Mouse (Mus musculus) forebrain, embryonic 14.5 days (tissue): ENCODE data around the gene Tepsin. TPM values are rescaled to one million over a fixed set of nuclear protein-coding genes. Genes with fewer than 3 reads are reported as not detected.
A peak's percentile ranks its signal among the peaks of the same experiment; 100 is the strongest.

Experiments used
- ATAC-seq: fragments of 200-750 bp; cut with Nextera tagmentation; 2 replicates; pipeline ENCODE4 v1.8.0; 2017; ENCODE audit warnings: mild to moderate bottlenecking, moderate library complexity
- DNase-seq: peaks from one replicate; pipeline ENCODE4 v3.0.0-alpha.2; 2015; ENCODE audit warnings: low spot score
- H3K27ac ChIP-seq: fragments of 300-500 bp; sonication (generic); 2 replicates; pipeline ENCODE4 v1.5.1; 2014; ENCODE audit warnings: low read depth, mild to moderate bottlenecking, control low read depth, low read length, moderate library complexity
- H3K27me3 ChIP-seq: fragments of 300-500 bp; sonication (generic); replicated peaks from 2 replicates; pipeline ENCODE4 v1.6.1; 2014; ENCODE audit warnings: low read length, control low read depth, mixed read lengths; ENCODE audit not compliant: control insufficient read depth, insufficient read depth
- H3K36me3 ChIP-seq: fragments of 300-500 bp; sonication (generic); 2 replicates; pipeline ENCODE4 v1.6.1; 2014; ENCODE audit warnings: low read length, control low read depth; ENCODE audit not compliant: control insufficient read depth, insufficient read depth
- H3K4me1 ChIP-seq: fragments of 300-500 bp; sonication (generic); 2 replicates; pipeline ENCODE4 v1.6.1; 2014; ENCODE audit warnings: antibody characterized with exemption, low read length, control low read depth; ENCODE audit not compliant: control insufficient read depth, insufficient read depth
- H3K4me2 ChIP-seq: fragments of 300-500 bp; sonication (generic); 2 replicates; pipeline ENCODE4 v1.6.1; 2014; ENCODE audit warnings: mild to moderate bottlenecking, control low read depth, low read length
- H3K4me3 ChIP-seq: fragments of 300-500 bp; sonication (generic); 2 replicates; pipeline ENCODE4 v1.5.1; 2014; ENCODE audit warnings: low read depth, low read length, control low read depth
- H3K9ac ChIP-seq: fragments of 300-500 bp; sonication (generic); 2 replicates; pipeline ENCODE4 v1.6.1; 2014; ENCODE audit warnings: mild to moderate bottlenecking, low read length, control low read depth, moderate library complexity
- H3K9me3 ChIP-seq: fragments of 300-500 bp; sonication (generic); replicated peaks from 2 replicates; pipeline ENCODE4 v1.6.1; 2016; ENCODE audit warnings: low read length, control low read depth, mixed read lengths; ENCODE audit not compliant: control insufficient read depth
- WGBS: fragments of 180-500 bp; shearing (Covaris S2); extraction: QIAGEN DNeasy Blood & Tissue Kit; methylation state at CpG from one replicate; pipeline ENCODE4 v1.1.7; 2014; 5-methylcytosine and 5-hydroxymethylcytosine counted together
- polyA plus RNA-seq: library from polyadenylated mRNA; unstranded; fragments of >200 nt; fragmentation: Nextera tagmentation; extraction: Ambion mirVana; gene quantifications from 2 replicates; pipeline ENCODE4 v1.2.1, GENCODE M21; 2014

The Tepsin gene
- polyA plus RNA-seq, 1 experiment from 2014 or later, result 12.4 TPM

DNA sequence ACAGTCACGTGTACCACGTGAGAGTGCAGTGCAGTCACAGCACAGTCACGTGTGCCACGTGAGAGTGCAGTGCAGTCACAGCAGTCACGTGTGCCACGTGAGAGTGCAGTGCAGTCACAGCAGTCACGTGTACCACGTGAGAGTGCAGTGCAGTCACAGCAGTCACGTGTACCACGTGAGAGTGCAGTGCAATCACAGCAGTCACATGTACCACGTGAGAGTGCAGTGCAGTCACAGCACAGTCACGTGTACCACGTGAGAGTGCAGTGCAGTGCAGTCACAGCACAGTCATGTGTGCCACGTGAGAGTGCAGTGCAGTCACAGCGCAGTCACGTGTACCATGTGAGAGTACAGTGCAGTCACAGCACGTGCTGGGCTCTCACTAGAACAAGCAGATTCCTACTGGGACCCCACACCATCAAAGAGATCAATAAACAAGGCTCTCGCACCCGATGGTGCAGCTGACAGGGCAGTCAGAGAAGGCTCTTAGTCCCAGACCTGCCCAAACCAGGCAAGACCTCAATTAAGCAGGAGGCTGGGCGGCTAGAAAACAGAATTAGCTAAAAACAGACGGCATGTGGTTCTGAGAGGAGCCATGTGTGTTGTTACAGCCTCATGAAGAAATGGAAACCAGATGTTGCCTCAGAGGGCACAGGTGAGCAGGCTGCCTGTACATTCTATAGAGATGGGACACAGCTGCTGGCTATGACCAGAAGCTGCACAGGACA, 16.1 kb upstream of the Tepsin start:
- 95% methylated on average over 21 of the region's 21 CpGs for WGBS
- H3K4me1 ChIP-seq, result no peaks in the 10 kb centered on the region
- no peak overlapping the region for H3K4me2 ChIP-seq
- no peak overlapping the region for H3K9ac ChIP-seq
- DNase-seq (no peak), ATAC-seq (no peak)
- no peak overlapping the region for H3K4me3 ChIP-seq
- H3K27me3 ChIP-seq, result no peaks in the 10 kb centered on the region
- no peaks in the 10 kb centered on the region for H3K9me3 ChIP-seq
- H3K27ac ChIP-seq, result no peak overlapping the region
- peaks cover 45% of the 10 kb centered on the region for H3K36me3 ChIP-seq

DNA sequence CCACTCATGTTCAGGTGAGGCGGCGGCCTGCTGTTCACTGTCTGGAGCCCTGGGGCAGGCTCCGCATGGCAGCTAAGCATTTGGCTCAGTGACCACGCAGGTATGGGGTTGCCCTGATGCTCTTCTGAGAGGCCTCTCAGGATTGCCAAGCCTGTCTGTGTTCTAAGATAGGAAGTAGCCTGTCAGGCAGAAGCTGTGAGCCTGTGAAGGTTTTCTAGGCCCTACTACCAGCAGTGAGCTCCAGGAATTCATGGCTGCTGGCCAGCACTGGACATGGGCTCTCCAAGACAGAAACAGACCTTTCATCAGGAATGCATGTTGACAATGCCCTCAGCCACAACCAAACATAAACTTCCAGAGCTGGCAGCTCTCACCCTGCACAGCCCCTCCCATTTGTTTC, 13.6 kb upstream of the Tepsin start:
- DNase-seq (no peak), ATAC-seq (no peak)
- WGBS, result 95% methylated on average over 4 of the region's 4 CpGs
- Histone ChIP-seq H3K27me3 (no peaks in the 10 kb centered on the region), H3K36me3 (peaks cover 43% of the 10 kb centered on the region; the same call in 1 of the 2 replicates), H3K4me2 (no peak overlapping the region), H3K9ac (no peak overlapping the region; the same call in 1 of the 2 replicates), H3K9me3 (no peaks in the 10 kb centered on the region), H3K27ac (no peak overlapping the region), H3K4me3 (no peak overlapping the region), H3K4me1 (no peaks in the 10 kb centered on the region)

DNA sequence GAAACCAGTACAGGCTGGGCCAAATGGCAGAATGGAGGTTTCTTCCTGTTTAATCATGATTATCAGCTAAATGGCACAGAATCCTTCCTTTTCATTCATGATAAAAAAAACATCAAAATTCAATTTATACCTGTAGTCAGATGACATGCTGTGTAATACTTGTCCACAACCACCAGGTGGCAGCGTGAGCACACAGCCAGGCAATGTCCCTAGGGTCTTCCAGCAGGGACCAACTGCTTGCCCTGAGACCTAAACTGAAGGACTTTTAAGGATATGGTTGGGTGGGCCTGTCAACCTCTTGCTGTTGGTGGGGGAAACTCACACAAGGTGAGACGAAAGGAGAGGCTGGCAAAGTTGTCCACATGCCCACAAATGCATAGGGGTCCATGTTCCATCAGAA, 12.5 kb upstream of the Tepsin start:
- H3K9ac ChIP-seq, result 0 out of 2 replicates have a peak overlapping the region, but pooled peaks have one; percentile 2
- no peak overlapping the region for H3K27ac ChIP-seq
- no peaks in the 10 kb centered on the region for H3K27me3 ChIP-seq
- no peaks in the 10 kb centered on the region for H3K4me1 ChIP-seq
- peak; percentile 85 for DNase-seq
- ATAC-seq, result peak; percentile 48
- no peak overlapping the region for H3K4me2 ChIP-seq
- H3K4me3 ChIP-seq, result no peak overlapping the region
- no peaks in the 10 kb centered on the region for H3K9me3 ChIP-seq
- peaks cover 46% of the 10 kb centered on the region for H3K36me3 ChIP-seq
- WGBS, result 5% methylated on average over 2 of the region's 2 CpGs

DNA sequence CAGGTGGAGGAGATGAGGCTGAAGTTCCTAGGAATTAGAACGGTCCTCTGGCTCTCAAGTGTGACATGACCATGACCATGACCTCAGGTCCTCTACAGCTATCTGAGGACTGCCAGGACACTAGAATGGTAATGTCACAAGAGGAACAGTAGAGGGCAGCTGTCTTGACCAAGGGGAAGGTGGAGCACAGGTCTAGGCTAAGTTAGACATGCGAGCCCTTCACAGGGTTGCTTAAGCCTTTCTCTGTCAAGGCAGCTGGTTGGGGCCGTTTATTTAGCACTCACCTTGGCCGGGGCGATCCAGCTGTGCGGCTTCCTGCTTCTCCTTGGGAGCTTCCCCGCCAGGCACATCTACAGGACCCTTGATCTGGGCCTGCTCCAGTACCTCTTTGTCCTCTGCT, 12.0 kb upstream of the Tepsin start:
- no peak overlapping the region for H3K27ac ChIP-seq
- 74% methylated on average over 7 of the region's 7 CpGs for WGBS
- peaks cover 50% of the 10 kb centered on the region for H3K36me3 ChIP-seq
- DNase-seq (no peak), ATAC-seq (peak; percentile 32; the same call in 1 of the 2 replicates)
- H3K9me3 ChIP-seq, result no peaks in the 10 kb centered on the region
- H3K4me2 ChIP-seq, result no peak overlapping the region
- no peaks in the 10 kb centered on the region for H3K27me3 ChIP-seq
- H3K9ac ChIP-seq, result 0 out of 2 replicates have a peak overlapping the region, but pooled peaks have one; percentile 2
- H3K4me1 ChIP-seq, result no peaks in the 10 kb centered on the region
- no peak overlapping the region for H3K4me3 ChIP-seq

DNA sequence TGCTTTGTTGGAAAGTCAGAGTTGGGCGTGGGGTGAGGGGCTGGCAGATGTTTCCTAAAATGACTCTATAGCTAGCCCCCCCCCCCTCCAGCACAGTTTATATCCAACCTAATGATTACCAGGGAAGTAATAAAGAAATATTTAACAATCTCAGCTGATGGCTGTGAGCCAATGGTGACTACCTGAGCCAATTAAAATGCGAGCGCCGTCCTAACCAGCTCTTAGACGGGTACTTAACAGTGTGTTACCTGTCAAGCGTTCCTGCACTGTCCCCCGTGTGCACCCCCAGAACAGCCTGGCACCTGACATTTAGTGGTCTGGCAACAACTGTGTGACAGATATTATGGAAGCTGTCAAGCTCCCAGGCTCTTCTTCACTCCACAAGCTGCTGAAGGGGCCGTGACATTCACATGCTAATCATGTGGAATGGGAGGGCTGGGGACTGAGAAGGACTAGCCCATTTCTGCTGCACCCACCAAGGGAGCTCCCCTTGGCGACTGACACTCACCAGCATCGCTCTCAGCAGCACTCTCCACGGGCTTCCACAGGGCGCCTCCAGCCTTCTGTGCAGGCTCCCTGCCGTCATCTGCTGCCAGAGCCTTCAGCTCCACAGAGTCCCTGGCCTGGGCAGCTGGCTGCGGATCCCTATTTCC, 11.2 kb upstream of the Tepsin start:
- H3K4me2 ChIP-seq, result no peak overlapping the region
- no peaks in the 10 kb centered on the region for H3K9me3 ChIP-seq
- H3K9ac ChIP-seq, result no peak overlapping the region
- ATAC-seq (no peak), DNase-seq (no peak)
- no peaks in the 10 kb centered on the region for H3K4me1 ChIP-seq
- 63% methylated on average over 14 of the region's 14 CpGs for WGBS
- no peak overlapping the region for H3K4me3 ChIP-seq
- H3K36me3 ChIP-seq, result peaks cover 53% of the 10 kb centered on the region
- H3K27me3 ChIP-seq, result no peaks in the 10 kb centered on the region
- H3K27ac ChIP-seq, result no peak overlapping the region

DNA sequence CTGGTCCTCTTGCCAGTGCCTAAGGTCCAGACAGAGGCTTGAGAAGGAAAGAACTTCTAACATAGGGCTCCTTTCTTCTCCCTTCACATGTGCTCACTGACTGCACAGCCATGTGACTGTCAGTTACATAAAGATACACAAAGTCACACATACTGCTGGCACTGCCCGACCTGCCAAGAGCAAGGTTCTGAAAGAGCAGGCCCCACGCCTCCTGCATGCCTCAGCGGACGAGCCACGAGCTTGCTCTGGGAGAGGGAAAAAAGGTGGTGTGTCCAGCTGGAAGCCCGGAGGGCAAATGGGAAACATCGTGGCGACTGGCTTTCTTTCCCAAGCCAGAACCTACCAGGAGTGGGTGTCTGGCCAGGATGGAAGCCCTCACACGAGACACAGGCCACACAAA, 9.3 kb upstream of the Tepsin start:
- Histone ChIP-seq H3K9ac (no peak overlapping the region), H3K36me3 (peaks cover 63% of the 10 kb centered on the region), H3K9me3 (no peaks in the 10 kb centered on the region), H3K4me2 (no peak overlapping the region), H3K4me1 (no peaks in the 10 kb centered on the region), H3K4me3 (no peak overlapping the region), H3K27ac (no peak overlapping the region), H3K27me3 (no peaks in the 10 kb centered on the region)
- ATAC-seq (no peak), DNase-seq (no peak)
- 85% methylated on average over 9 of the region's 9 CpGs for WGBS

DNA sequence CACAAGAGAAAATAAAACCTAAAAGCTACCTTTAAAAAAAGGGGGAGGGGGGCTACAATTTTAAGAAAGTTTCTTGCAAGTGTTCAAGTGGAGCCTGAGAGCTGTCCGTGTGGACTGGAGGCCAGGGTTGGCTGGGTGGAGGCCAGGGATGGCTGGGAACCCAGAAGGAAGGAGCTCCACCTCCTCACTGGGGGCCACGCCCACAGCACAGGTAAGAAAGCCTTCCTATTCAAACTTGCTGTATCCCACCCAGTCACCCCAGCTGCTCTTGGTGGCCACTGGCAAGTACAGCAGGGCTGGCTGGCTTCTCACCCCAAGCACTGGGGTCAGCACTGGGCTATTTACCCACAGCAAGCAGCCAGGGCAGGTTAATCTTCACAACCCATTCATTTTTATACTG, 8.5 kb upstream of the Tepsin start:
- WGBS, result 82% methylated on average over 2 of the region's 2 CpGs
- Histone ChIP-seq H3K36me3 (peaks cover 63% of the 10 kb centered on the region), H3K27me3 (no peaks in the 10 kb centered on the region), H3K27ac (no peak overlapping the region), H3K9me3 (no peaks in the 10 kb centered on the region), H3K4me2 (no peak overlapping the region), H3K4me3 (no peak overlapping the region), H3K4me1 (no peaks in the 10 kb centered on the region), H3K9ac (no peak overlapping the region)
- DNase-seq, result no peak
- ATAC-seq, result no peak

DNA sequence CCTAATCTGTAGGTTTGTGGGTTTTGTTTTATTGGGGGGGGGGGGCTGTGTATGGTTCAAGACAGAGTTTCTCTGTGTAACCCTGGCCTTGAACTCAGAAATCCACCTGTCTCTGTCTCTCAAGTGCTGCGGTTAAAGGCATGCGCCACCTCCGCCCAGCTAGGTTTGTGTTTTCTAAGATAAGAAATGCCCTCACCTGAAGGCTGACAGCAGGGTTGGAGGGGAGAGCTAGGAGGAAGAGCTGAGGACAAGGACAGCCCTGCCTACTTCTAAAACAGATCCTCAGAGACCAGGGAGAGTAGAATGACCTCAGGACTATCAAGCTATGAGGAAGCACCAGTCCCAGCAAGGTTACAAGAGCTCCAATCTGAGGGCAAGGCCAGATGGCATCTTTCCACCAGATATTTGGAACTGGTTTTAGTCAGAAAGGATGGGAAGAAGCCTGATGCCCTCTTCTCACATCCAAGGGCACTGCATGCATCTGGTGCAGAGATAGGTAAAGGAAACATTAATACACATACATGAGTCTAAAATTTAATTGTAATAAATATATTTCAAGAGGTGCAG, 5.0 kb upstream of the Tepsin start:
- H3K4me1 ChIP-seq, result peaks cover 4% of the 10 kb centered on the region; the same call in 1 of the 2 replicates
- H3K4me3 ChIP-seq, result no peak overlapping the region
- H3K27ac ChIP-seq, result no peak overlapping the region
- H3K9me3 ChIP-seq, result no peaks in the 10 kb centered on the region
- H3K36me3 ChIP-seq, result peaks cover 47% of the 10 kb centered on the region
- 96% methylated on average over 3 of the region's 3 CpGs for WGBS
- no peak for ATAC-seq
- DNase-seq, result no peak
- no peak overlapping the region for H3K9ac ChIP-seq
- H3K27me3 ChIP-seq, result no peaks in the 10 kb centered on the region
- H3K4me2 ChIP-seq, result no peak overlapping the region

DNA sequence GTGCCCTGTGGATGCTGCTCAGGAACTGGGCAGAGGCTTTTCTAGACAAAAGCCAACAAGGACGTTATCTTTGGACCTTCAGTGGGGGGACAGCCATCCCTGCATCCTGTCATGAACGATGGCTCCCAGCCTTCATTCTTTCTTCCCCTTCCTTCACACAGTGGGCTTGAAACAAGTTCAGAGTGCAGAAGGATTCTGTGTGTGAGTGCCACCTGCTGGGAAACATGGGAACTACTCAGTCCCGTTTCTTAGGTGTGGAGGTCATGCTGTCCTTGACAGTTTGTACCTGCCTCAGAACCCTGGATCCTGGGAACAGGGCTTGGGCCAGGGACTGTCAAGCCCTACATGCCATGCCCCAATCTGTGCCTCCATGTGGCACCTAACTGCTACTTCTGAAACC, 2.5 kb upstream of the Tepsin start:
- Histone ChIP-seq H3K27me3 (no peaks in the 10 kb centered on the region), H3K4me1 (peaks cover 12% of the 10 kb centered on the region), H3K27ac (no peak overlapping the region), H3K9me3 (no peaks in the 10 kb centered on the region), H3K4me2 (no peak overlapping the region), H3K36me3 (peaks cover 37% of the 10 kb centered on the region), H3K4me3 (no peak overlapping the region), H3K9ac (no peak overlapping the region)
- WGBS, result 6% methylated on average over 3 of the region's 3 CpGs
- DNase-seq, result peak; percentile 81
- ATAC-seq, result no peak
